In the genomic region with DNA sequence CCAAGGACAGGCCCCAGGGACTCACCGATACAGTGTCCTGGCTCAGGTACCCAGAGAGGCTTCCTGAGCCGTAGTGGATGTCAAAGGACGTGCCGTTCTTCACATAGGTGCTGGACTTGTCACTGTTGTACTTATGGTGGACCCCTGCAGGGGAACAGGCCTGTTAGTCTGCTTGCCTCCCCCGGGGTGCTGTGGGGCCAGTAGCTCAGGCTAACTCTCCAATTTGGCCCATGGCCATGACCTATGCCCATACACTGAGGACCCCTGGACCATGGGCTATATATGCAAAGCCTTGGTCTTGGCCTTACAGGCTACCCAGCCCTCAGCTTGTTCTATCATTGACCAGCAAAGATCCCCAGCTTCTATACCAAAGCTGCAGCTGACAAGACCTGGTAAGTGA, we compare ENCODE assay signal across 23 mouse cellular contexts. TPM values are rescaled to one million over a fixed set of nuclear protein-coding genes. Genes with fewer than 3 reads are reported as not detected.
A peak's percentile ranks its signal among the peaks of the same experiment; 100 is the strongest.
DNase-seq lines count a peak whose midpoint lies in the region; ATAC-seq and TF ChIP-seq lines count a peak whose summit lies in the region.
"Had no signal": no experiment of that assay in that cellular context is flagged by ENCODE, and none has a peak within 500 bp of the region (broad histone marks: within the 10 kb centered on the region; RNA-seq: fewer than 3 reads in every experiment).

Gene Gm49369, minus strand, starts transcription at position 101 of the 400 bp plus-strand sequence.

- TF ChIP-seq POLR2A in thymus, adult 2 months (IDR thresholded peaks at IDR 0.05; ENCODE audit: control insufficient read depth, extremely low read depth, insufficient read depth, low read length, poor library complexity): no peak
- no peak for TF ChIP-seq POLR2A in small intestine, adult 2 months (IDR thresholded peaks at IDR 0.05; ENCODE audit: low read depth, low read length)

- peaks cover 36% of the 10 kb centered on the region for H3K4me1 ChIP-seq in heart, embryonic 13.5 days
- peaks cover 37% of the 10 kb centered on the region for H3K4me1 ChIP-seq in heart, embryonic 12.5 days (replicated peaks)
- peaks cover 69% of the 10 kb centered on the region for H3K4me1 ChIP-seq in thymus, adult 2 months (replicated peaks; ENCODE audit: control insufficient read depth, insufficient read depth, low read length)
- peaks cover 14% of the 10 kb centered on the region; the same call in 1 of the 2 replicates for H3K4me1 ChIP-seq in small intestine, adult 2 months (ENCODE audit: control insufficient read depth, insufficient read depth, insufficient read length, low read length)
- peaks cover 22% of the 10 kb centered on the region for H3K4me1 ChIP-seq in forebrain, embryonic 10.5 days

- H3K4me3 ChIP-seq in heart, embryonic 13.5 days: peak within 1 kb of the TSS; percentile 94
- no peak within 1 kb of the TSS for H3K4me3 ChIP-seq in heart, embryonic 12.5 days
- no peak within 1 kb of the TSS for H3K4me3 ChIP-seq in thymus, adult 2 months (ENCODE audit: control insufficient read depth, insufficient read depth, low read length)
- no peak within 1 kb of the TSS for H3K4me3 ChIP-seq in small intestine, adult 2 months (ENCODE audit: low read depth, low read length)
- H3K4me3 ChIP-seq in forebrain, embryonic 10.5 days: no peak within 1 kb of the TSS
- H3K4me3 ChIP-seq: embryonic facial prominence, embryonic 10.5 days; heart, embryonic 10.5 days; hindbrain, embryonic 13.5 days; neural tube, embryonic 12.5 days had no signal

- H3K9me3 ChIP-seq in heart, embryonic 13.5 days: no peaks in the 10 kb centered on the region
- no peaks in the 10 kb centered on the region for H3K9me3 ChIP-seq in heart, embryonic 12.5 days (replicated peaks)
- H3K9me3 ChIP-seq in forebrain, embryonic 10.5 days: no peaks in the 10 kb centered on the region
- H3K9me3 ChIP-seq: embryonic facial prominence, embryonic 10.5 days; heart, embryonic 10.5 days; hindbrain, embryonic 13.5 days; neural tube, embryonic 12.5 days had no signal

- H3K9ac ChIP-seq in heart, embryonic 13.5 days: no peak within 1 kb of the TSS
- no peak within 1 kb of the TSS for H3K9ac ChIP-seq in heart, embryonic 12.5 days
- H3K9ac ChIP-seq: forebrain, postnatal 0 days; hindbrain, embryonic 13.5 days; neural tube, embryonic 12.5 days had no signal

- peaks cover 80% of the 10 kb centered on the region for H3K36me3 ChIP-seq in heart, embryonic 13.5 days
- peaks cover 80% of the 10 kb centered on the region for H3K36me3 ChIP-seq in heart, embryonic 12.5 days
- peaks cover 59% of the 10 kb centered on the region for H3K36me3 ChIP-seq in thymus, adult 2 months (ENCODE audit: control insufficient read depth, insufficient read depth, low read length)
- H3K36me3 ChIP-seq in small intestine, adult 2 months (ENCODE audit: control insufficient read depth, insufficient read depth, low read length): peaks cover 72% of the 10 kb centered on the region
- H3K36me3 ChIP-seq in forebrain, embryonic 10.5 days (replicated peaks): peaks cover 83% of the 10 kb centered on the region

- 96% methylated on average over 5 of the region's 5 CpGs for WGBS in heart, embryonic 13.5 days
- 94% methylated on average over 5 of the region's 5 CpGs for WGBS in heart, embryonic 12.5 days
- WGBS in thymus, adult 2 months: 98% methylated on average over 5 of the region's 5 CpGs
- 94% methylated on average over 5 of the region's 5 CpGs for WGBS in small intestine, adult 2 months
- WGBS in forebrain, embryonic 10.5 days: 96% methylated on average over 5 of the region's 5 CpGs

- DNase-seq in thymus, adult 2 months: no peak
- no peak for DNase-seq in thymus, postnatal 25 days
- DNase-seq in forebrain, embryonic 10.5 days (ENCODE audit: extremely low spot score, low spot score): no peak
- no peak for DNase-seq in natural killer cell, adult 2 months (ENCODE audit: low spot score in 2 of 2)
- DNase-seq: adrenal gland, postnatal 25 days; cerebellum, adult 8-10 months; forebrain, postnatal 0 days; gastrocnemius, postnatal 10 days; kidney, adult 9 months; kidney, postnatal 4 days; right cerebral cortex, postnatal 14 days had no signal

- H3K27me3 ChIP-seq in heart, embryonic 13.5 days (replicated peaks): no peaks in the 10 kb centered on the region
- no peaks in the 10 kb centered on the region for H3K27me3 ChIP-seq in heart, embryonic 12.5 days (replicated peaks)
- no peaks in the 10 kb centered on the region for H3K27me3 ChIP-seq in thymus, adult 2 months (ENCODE audit: control insufficient read depth, insufficient read depth, low read length)
- no peaks in the 10 kb centered on the region for H3K27me3 ChIP-seq in small intestine, adult 2 months (ENCODE audit: control insufficient read depth, insufficient read depth, low read length)
- no peaks in the 10 kb centered on the region for H3K27me3 ChIP-seq in forebrain, embryonic 10.5 days (ENCODE audit: poor library complexity, severe bottlenecking)
- H3K27me3 ChIP-seq: hindbrain, embryonic 13.5 days; neural tube, embryonic 12.5 days had no signal

- no peak for TF ChIP-seq CTCF in thymus, adult 2 months (IDR thresholded peaks at IDR 0.05; ENCODE audit: borderline replicate concordance, control insufficient read depth, extremely low read depth, insufficient read depth, low read length, poor library complexity)
- TF ChIP-seq CTCF in small intestine, adult 2 months (IDR thresholded peaks at IDR 0.05; ENCODE audit: extremely low read depth, insufficient read length, insufficient replicate concordance, low read depth, low read length): no peak

- ATAC-seq in heart, embryonic 13.5 days (ENCODE audit: extremely low read depth, insufficient number of reproducible peaks, low FRiP score, low TSS enrichment): no peak
- ATAC-seq in heart, embryonic 12.5 days (ENCODE audit: insufficient number of reproducible peaks, low FRiP score): no peak
- ATAC-seq in hematopoietic stem cell, adult 5-6 weeks (replicated peaks in 1 of 2; ENCODE audit: insufficient read depth in 1 of 2, low FRiP score in 2 of 2, low TSS enrichment in 1 of 2, low read depth in 1 of 2, poor library complexity in 2 of 2, severe bottlenecking in 2 of 2): no peak
- ATAC-seq: forebrain, postnatal 0 days; midbrain, embryonic 16.5 days had no signal

- peak within 1 kb of the TSS; percentile 97 for H3K4me2 ChIP-seq in heart, embryonic 13.5 days
- H3K4me2 ChIP-seq in heart, embryonic 12.5 days: no peak within 1 kb of the TSS
- H3K4me2 ChIP-seq: hindbrain, embryonic 13.5 days; neural tube, embryonic 12.5 days had no signal

- no peak within 1 kb of the TSS for H3K27ac ChIP-seq in heart, embryonic 13.5 days (replicated peaks)
- no peak within 1 kb of the TSS for H3K27ac ChIP-seq in heart, embryonic 12.5 days (ENCODE audit: poor library complexity, severe bottlenecking)
- H3K27ac ChIP-seq in thymus, adult 2 months (ENCODE audit: control insufficient read depth, insufficient read depth, low read length): peak within 1 kb of the TSS; percentile 97
- H3K27ac ChIP-seq in small intestine, adult 2 months (ENCODE audit: insufficient read depth, low read depth, low read length): peak within 1 kb of the TSS; percentile 26; the same call in 1 of the 2 replicates
- no peak within 1 kb of the TSS for H3K27ac ChIP-seq in forebrain, embryonic 10.5 days
- H3K27ac ChIP-seq: embryonic facial prominence, embryonic 10.5 days; heart, embryonic 10.5 days; hindbrain, embryonic 13.5 days; neural tube, embryonic 12.5 days had no signal

RNA-seq across cellular contexts. Expression of gene Gm49369, which starts in this region (rescaled TPM):
- polyA plus RNA-seq in heart, embryonic 13.5 days (2015; fragmentation: Nextera tagmentation; extraction: Ambion mirVana): 2.3 TPM in 1 of 2 replicates, not detected in the other
- 3.0 TPM in 1 of 2 replicates, not detected in the other for polyA plus RNA-seq in heart, embryonic 12.5 days (2016; fragmentation: Nextera tagmentation; extraction: Ambion mirVana)
- polyA plus RNA-seq in thymus, adult 2 months (2012; rRNA removed): 0.23 and 0.31 TPM in 2 replicates
- total RNA-seq in hematopoietic stem cell, adult 5-6 weeks (2017): 18.0 and 43.2 TPM in 2 replicates
- 0.42 TPM in 1 of 2 replicates, not detected in the other for polyA plus RNA-seq in small intestine, adult 2 months (2012; rRNA removed)
- polyA plus RNA-seq in forebrain, embryonic 10.5 days (2016; fragmentation: Nextera tagmentation; extraction: Ambion mirVana): not detected in 2 replicates
- total RNA-seq: megakaryocyte-erythroid progenitor cell, adult 5-6 weeks had no signal
- polyA plus RNA-seq: embryonic facial prominence, embryonic 10.5 days; forebrain, postnatal 0 days; intestine, embryonic 14.5 days; testis, adult 2 months had no signal

Comparison
In these comparisons a context has a peak if more than half of its experiments do, and no peak if none do; other contexts are left out.
1. H3K27ac ChIP-seq: peak in thymus, adult 2 months (single experiment) and small intestine, adult 2 months (single experiment); none in heart, embryonic 13.5 days (single experiment), heart, embryonic 12.5 days (single experiment) and forebrain, embryonic 10.5 days (single experiment).